Mouse (Mus musculus): ENCODE measurements around the gene Ripply2. TPM values are rescaled to one million over a fixed set of nuclear protein-coding genes. Genes with fewer than 3 reads are reported as not detected.

Ripply2 gene
- polyA plus RNA-seq, 1 experiment: 3.1 TPM

DNA sequence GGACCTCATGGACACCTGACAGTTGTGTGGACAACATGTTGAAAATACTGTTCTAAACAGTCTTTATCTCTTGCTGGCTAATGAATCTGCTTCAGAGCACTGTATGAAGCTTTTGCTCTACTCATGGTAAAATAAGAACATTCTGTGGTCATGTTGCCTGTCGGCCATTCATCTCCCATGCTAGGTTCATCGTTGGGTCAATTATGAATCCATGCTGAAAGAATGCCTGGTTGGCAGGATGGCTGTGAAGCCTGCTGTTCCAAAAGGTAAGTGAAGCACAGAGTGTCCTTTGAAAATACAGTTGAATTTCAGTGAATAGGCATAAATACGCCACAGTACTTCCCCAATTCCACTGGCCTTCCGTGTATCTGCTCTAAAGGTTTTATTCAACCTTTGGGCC, 16.9 kb downstream of the Ripply2 start:
- no peak for DNase-seq (ENCODE audit: low read depth)
- TF ChIP-seq CTCF (IDR thresholded peaks at IDR 0.05; ENCODE audit: borderline replicate concordance, extremely low read depth, insufficient read depth, insufficient read length) (no peak), POLR2A (IDR thresholded peaks at IDR 0.05; ENCODE audit: borderline replicate concordance, extremely low read depth, insufficient read depth, insufficient read length, poor library complexity, severe bottlenecking) (no peak)

DNA sequence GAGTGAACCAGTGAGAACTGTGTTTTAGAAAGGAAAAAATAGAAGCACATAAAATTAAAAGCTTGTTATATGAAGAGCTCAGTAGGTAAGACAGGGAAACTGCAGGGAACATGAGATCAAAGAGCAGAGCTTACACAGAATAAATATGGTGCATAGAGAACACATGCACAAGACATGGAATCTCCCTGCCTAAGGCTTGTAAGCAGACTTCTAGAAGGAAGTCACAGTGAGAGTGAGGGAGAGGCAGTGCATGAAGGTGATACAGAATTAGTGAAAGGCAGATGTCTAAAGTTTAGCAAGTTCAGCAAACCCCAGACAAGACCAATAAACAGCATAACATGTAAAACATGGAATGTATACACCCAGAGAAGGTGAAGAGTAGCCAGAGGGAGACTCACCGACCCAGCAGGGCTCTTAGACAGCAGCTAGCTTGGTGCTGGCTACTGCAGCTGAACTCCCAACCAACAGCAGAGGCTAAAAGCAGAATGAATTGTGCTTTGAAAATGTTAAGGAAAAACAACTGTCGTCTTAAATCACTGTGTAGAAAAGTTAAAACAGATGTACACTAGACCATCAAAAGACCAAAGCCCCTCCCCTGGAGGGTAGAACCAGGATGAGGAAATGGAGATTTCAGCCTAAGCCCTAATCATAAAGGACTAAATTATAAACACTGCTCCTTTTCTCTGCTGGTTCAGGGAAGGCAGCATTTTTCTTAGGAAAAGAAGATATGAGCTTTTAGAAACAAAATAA, 19.7 kb downstream of the Ripply2 start:
- TF ChIP-seq CTCF (IDR thresholded peaks at IDR 0.05; ENCODE audit: borderline replicate concordance, extremely low read depth, insufficient read depth, insufficient read length) (no peak), POLR2A (IDR thresholded peaks at IDR 0.05; ENCODE audit: borderline replicate concordance, extremely low read depth, insufficient read depth, insufficient read length, poor library complexity, severe bottlenecking) (no peak)
- no peak for DNase-seq (ENCODE audit: low read depth)

DNA sequence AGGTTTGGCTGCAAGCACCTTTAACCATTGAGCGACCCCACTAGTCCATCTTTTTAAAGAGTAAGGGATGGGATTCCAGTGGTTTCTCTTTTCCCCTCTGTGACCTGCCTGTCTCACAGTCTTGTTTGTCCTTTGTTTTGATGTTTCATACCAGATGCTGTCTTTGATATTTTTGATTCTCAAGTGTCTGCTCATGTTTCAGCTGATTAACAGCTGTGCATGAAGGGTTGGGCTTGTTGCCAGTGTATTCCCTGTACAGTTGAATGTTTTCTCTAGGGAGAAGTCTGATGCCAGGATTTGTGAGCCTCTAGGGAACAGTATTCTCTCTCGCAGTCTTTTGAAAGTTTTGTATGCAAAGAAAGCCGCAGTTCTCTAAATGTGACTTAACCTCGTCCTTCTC, 34.1 kb downstream of the Ripply2 start:
- TF ChIP-seq POLR2A (IDR thresholded peaks at IDR 0.05; ENCODE audit: borderline replicate concordance, extremely low read depth, insufficient read depth, insufficient read length, poor library complexity, severe bottlenecking) (no peak), CTCF (IDR thresholded peaks at IDR 0.05; ENCODE audit: borderline replicate concordance, extremely low read depth, insufficient read depth, insufficient read length) (no peak)

DNA sequence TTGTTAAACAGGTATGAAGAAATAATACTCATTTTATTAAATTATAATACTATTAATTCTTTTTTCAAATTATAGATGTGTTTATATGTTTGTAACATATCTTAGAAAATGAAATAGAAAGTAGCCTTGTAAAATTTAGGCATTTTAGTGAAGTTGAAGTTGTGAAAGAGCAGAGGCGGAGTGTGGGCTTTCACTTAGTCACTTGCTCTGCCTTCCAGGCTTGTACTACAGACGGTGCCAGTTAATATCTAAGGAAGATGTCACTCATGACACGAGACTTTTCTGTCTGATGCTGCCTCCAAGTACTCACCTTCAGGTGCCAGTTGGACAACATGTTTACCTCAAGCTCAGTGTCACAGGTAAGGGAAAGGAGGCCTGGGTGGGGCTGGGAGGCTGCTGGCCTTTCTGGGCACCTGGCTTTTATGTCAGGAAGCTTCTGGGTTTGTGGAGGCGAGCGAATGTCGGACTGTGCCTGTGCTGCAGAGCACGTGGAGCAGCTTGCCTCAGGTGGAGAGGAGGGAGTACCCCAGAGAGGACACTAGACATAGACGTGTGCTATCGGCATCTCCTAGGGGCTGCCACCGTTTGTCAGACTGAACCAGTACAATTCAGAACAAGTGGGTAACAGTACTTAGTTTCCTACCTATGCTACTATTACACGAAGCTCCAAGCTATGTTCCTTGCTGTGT, 40.4 kb downstream of the Ripply2 start:
- DNase-seq (ENCODE audit: low read depth): no peak
- TF ChIP-seq POLR2A (IDR thresholded peaks at IDR 0.05; ENCODE audit: borderline replicate concordance, extremely low read depth, insufficient read depth, insufficient read length, poor library complexity, severe bottlenecking): no peak
- TF ChIP-seq CTCF (IDR thresholded peaks at IDR 0.05; ENCODE audit: borderline replicate concordance, extremely low read depth, insufficient read depth, insufficient read length): no peak

More for the DNA sequence above, 34.1 kb downstream of the Ripply2 start:
- DNase-seq (ENCODE audit: low read depth): peak; percentile 61

DNA sequence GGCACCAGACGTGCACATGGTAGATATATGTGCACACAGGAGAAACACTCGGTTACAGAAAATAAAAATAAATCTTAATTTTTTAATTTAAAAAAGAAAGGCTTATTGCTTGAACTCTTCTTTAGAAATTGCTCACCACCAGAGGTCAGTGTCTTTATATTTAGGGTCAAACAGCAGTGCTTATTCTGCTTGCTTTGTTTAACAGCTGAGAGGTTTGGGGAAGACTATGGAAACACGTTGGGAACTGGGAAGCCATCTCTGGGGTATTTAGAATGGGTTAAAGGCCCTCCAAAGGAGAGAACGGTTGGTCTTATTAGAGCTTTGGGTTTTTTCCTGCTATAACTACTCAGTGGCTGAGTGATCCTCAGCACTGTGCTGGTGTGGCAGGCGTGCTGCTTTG, 47.0 kb downstream of the Ripply2 start:
- peak; percentile 25 for DNase-seq (ENCODE audit: low read depth)

DNA sequence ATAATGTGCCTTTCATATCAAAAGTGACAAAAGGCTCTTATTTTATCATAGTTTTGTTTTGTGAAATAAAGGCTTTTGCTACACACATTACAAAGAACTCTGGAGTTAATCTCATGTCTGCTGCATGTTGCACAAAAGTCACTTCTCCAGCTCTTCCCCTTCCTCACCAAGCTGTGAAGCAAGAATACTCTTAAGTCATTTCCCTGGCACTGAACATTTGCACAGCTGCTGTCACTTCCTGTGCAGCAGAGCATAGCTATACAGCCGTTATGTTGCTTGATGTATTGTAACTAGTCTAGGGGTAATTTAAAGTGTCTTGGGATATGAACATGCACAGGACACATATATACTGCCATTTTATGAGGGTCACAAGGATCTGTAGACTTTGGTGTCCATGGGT, 52.8 kb downstream of the Ripply2 start:
- TF ChIP-seq CTCF (IDR thresholded peaks at IDR 0.05; ENCODE audit: borderline replicate concordance, extremely low read depth, insufficient read depth, insufficient read length) (no peak), POLR2A (IDR thresholded peaks at IDR 0.05; ENCODE audit: borderline replicate concordance, extremely low read depth, insufficient read depth, insufficient read length, poor library complexity, severe bottlenecking) (no peak)
- no peak for DNase-seq (ENCODE audit: low read depth)

More for the DNA sequence above, 47.0 kb downstream of the Ripply2 start:
- TF ChIP-seq CTCF (IDR thresholded peaks at IDR 0.05; ENCODE audit: borderline replicate concordance, extremely low read depth, insufficient read depth, insufficient read length) (no peak), POLR2A (IDR thresholded peaks at IDR 0.05; ENCODE audit: borderline replicate concordance, extremely low read depth, insufficient read depth, insufficient read length, poor library complexity, severe bottlenecking) (no peak)

Other genes with a start within 250 kb of the Ripply2 start
- gene Snap91, start 134.9 kb upstream of the Ripply2 start, polyA plus RNA-seq (2012; rRNA removed): 116 and 131 TPM in 2 replicates
- 34.2 and 36.0 TPM in 2 replicates for gene Cyb5r4, start 6.5 kb downstream of the Ripply2 start, polyA plus RNA-seq (2012; rRNA removed)
- gene Mrap2, start 128.8 kb downstream of the Ripply2 start, polyA plus RNA-seq (2012; rRNA removed): 0.54 and 0.92 TPM in 2 replicates
- 6.3 and 8.8 TPM in 2 replicates for gene Cep162, start 240.0 kb downstream of the Ripply2 start, polyA plus RNA-seq (2012; rRNA removed)